ENCODE assay signal across 8 mouse cellular contexts in genomic region chr14:45350931-45351859, GRCm38 (mm10). TPM values are rescaled to one million over a fixed set of nuclear protein-coding genes. Genes with fewer than 3 reads are reported as not detected.
DNase-seq lines count a peak whose midpoint lies in the region; ATAC-seq and TF ChIP-seq lines count a peak whose summit lies in the region.

Gene Styx (plus strand): TSS chr14:45351093.

- peaks cover 25% of the 10 kb centered on the region for H3K36me3 ChIP-seq in ES-Bruce4 (ENCODE audit: control insufficient read depth, insufficient read depth, low read length, poor library complexity, severe bottlenecking)
- peaks cover 24% of the 10 kb centered on the region for H3K36me3 ChIP-seq in forebrain, embryonic 14.5 days (ENCODE audit: control insufficient read depth, insufficient read depth, low read length)
- H3K36me3 ChIP-seq in neural tube, embryonic 15.5 days, result peaks cover 19% of the 10 kb centered on the region

- peak; percentile 97 for ATAC-seq in cerebellum, adult (ENCODE audit: insufficient number of reproducible peaks, low FRiP score, low TSS enrichment)
- ATAC-seq in forebrain, embryonic 14.5 days, result peak; percentile 99
- ATAC-seq in neural tube, embryonic 15.5 days (ENCODE audit: low FRiP score), result peak; percentile 98

- H3K27ac ChIP-seq in ES-Bruce4 (ENCODE audit: insufficient read depth, low read length), result no peak within 1 kb of the TSS; the same call in 1 of the 2 replicates
- H3K27ac ChIP-seq in forebrain, embryonic 14.5 days (ENCODE audit: low read depth, low read length), result peak within 1 kb of the TSS; percentile 44; the same call in 1 of the 2 replicates
- H3K27ac ChIP-seq in neural tube, embryonic 15.5 days (replicated peaks), result peak within 1 kb of the TSS; percentile 72

- peak within 1 kb of the TSS; percentile 94 for H3K4me3 ChIP-seq in ES-Bruce4 (ENCODE audit: low read depth, low read length)
- H3K4me3 ChIP-seq in forebrain, embryonic 14.5 days (ENCODE audit: low read depth, low read length), result peak within 1 kb of the TSS; percentile 67
- H3K4me3 ChIP-seq in neural tube, embryonic 15.5 days (replicated peaks), result peak within 1 kb of the TSS; percentile 54

- intact Hi-C loops in heart, postnatal 14 days (cut with DNase I), result no loop called here

- TF ChIP-seq CTCF in ES-Bruce4 (IDR thresholded peaks at IDR 0.05; ENCODE audit: low read depth, low read length), result no peak

- TF ChIP-seq EP300 in ES-Bruce4 (IDR thresholded peaks at IDR 0.05; ENCODE audit: insufficient read depth, low read depth, low read length), result no peak

- peak within 1 kb of the TSS; percentile 75 for H3K4me2 ChIP-seq in forebrain, embryonic 14.5 days (ENCODE audit: low read length)
- H3K4me2 ChIP-seq in neural tube, embryonic 15.5 days, result peak within 1 kb of the TSS; percentile 58

- peak; percentile 94 for DNase-seq in forebrain, embryonic 14.5 days (ENCODE audit: low spot score)
- DNase-seq in heart, postnatal 14 days, result peak; percentile 98 to 99
- peak; percentile 92 for DNase-seq in layer of hippocampus, adult 11-12 months (ENCODE audit: low spot score)
- peak; percentile 96 for DNase-seq in lung, adult 18-20 months
- DNase-seq in testis, postnatal 14 days (ENCODE audit: low spot score), result peak; percentile 97

- under 1% methylated on average over 61 of the region's 93 CpGs for WGBS in forebrain, embryonic 14.5 days
- WGBS in neural tube, embryonic 15.5 days, result under 1% methylated on average over 72 of the region's 93 CpGs

- H3K9me3 ChIP-seq in ES-Bruce4 (replicated peaks; ENCODE audit: control insufficient read depth, insufficient read depth, low read length, poor library complexity, severe bottlenecking), result no peaks in the 10 kb centered on the region
- H3K9me3 ChIP-seq in forebrain, embryonic 14.5 days (replicated peaks; ENCODE audit: control insufficient read depth, low read length), result no peaks in the 10 kb centered on the region
- H3K9me3 ChIP-seq in neural tube, embryonic 15.5 days (replicated peaks), result no peaks in the 10 kb centered on the region

- peak within 1 kb of the TSS; percentile 95 for H3K9ac ChIP-seq in ES-Bruce4 (ENCODE audit: low read depth, poor library complexity, severe bottlenecking)
- H3K9ac ChIP-seq in forebrain, embryonic 14.5 days (ENCODE audit: low read length), result peak within 1 kb of the TSS; percentile 81
- H3K9ac ChIP-seq in neural tube, embryonic 15.5 days (replicated peaks), result peak within 1 kb of the TSS; percentile 48

- H3K27me3 ChIP-seq in ES-Bruce4 (ENCODE audit: control insufficient read depth, insufficient read depth, low read length, poor library complexity, severe bottlenecking), result no peaks in the 10 kb centered on the region
- no peaks in the 10 kb centered on the region for H3K27me3 ChIP-seq in forebrain, embryonic 14.5 days (replicated peaks; ENCODE audit: control insufficient read depth, insufficient read depth, low read length)
- no peaks in the 10 kb centered on the region for H3K27me3 ChIP-seq in neural tube, embryonic 15.5 days (replicated peaks)

- TF ChIP-seq POLR2A in ES-Bruce4 (IDR thresholded peaks at IDR 0.05; ENCODE audit: insufficient read depth, low read length), result peak; percentile 46

- no peaks in the 10 kb centered on the region for H3K4me1 ChIP-seq in ES-Bruce4 (ENCODE audit: control insufficient read depth, insufficient read depth, low read length)
- peaks cover 6% of the 10 kb centered on the region; the same call in 1 of the 2 replicates for H3K4me1 ChIP-seq in forebrain, embryonic 14.5 days (ENCODE audit: control insufficient read depth, insufficient read depth, low read length)
- H3K4me1 ChIP-seq in neural tube, embryonic 15.5 days, result peaks cover 19% of the 10 kb centered on the region

RNA-seq across cellular contexts. Expression of gene Styx, which starts in this region (rescaled TPM):
- polyA plus RNA-seq in ES-Bruce4 (2011; ENCODE audit: insufficient read depth, insufficient read length, low read depth, missing spikeins), result 31.1 and 36.7 TPM in 2 replicates
- 47.5 and 57.5 TPM in 2 replicates for polyA plus RNA-seq in forebrain, embryonic 14.5 days (2014; fragmentation: Nextera tagmentation; extraction: Ambion mirVana)
- 10 to 100 TPM; 32.1 to 34.9 TPM for total RNA-seq in heart, postnatal 14 days (2021)
- 68.0 and 68.8 TPM in 2 replicates for polyA plus RNA-seq in neural tube, embryonic 15.5 days (2015; fragmentation: Nextera tagmentation; extraction: Ambion mirVana)
